Mouse (Mus musculus): ENCODE results near the gene Ivd. TPM values are rescaled to one million over a fixed set of nuclear protein-coding genes. Genes with fewer than 3 reads are reported as not detected.

The Ivd gene
- polyA plus RNA-seq, 1 experiment, result 83.0 TPM

DNA sequence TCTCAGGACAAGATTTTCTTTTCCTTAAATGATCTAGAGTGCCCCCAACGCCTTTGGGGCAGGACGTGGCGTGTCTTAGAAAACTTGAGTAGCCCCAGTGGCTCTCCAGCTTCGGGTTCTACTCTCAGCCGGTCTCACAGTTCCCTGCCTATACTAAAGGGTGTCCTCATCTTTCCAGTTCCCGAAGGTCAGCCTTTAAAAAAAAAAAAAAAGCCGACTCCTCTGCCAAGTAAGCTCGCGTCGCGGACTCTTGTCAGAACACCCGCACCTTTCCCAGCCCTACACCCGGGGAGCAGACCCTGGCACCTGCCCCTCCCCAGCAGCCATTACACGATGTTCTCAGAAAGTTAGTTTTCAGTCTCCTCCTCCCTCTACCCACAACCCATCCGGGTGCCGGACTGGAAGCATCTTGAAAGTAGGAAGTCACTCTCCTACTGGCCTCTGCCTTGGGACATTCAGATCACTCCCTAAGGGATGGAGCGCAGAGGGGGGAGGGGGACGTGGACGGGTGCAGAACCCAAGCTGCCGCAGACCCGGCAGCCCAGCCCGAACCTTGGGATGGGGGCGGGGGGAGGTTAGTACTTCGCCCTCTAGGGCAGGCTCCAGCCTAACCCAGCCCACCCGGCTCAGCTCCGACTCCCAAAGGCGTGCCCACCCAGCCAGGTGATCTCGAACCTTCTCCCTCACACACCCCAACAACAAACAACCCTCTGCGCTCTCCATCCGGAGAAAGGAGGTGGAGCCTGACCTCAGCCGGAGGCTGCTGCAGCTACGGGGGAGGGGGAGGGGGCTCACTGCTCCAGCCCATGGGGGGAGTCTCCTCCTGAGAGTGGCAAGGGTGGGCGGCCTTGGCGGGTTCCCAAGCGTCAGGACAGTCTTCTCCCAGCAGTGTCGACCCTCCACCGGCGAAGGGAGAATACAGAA, 34.5 kb downstream of the Ivd start:
- WGBS, result 9% methylated on average over 38 of the region's 38 CpGs
- Histone ChIP-seq H3K4me1 (ENCODE audit: control insufficient read depth, insufficient read depth, low read length) (peaks cover 43% of the 10 kb centered on the region), H3K4me3 (ENCODE audit: insufficient read depth, low read depth, low read length) (peak overlapping the region; percentile 58), H3K27ac (ENCODE audit: insufficient read depth, low read depth, low read length) (no peak overlapping the region)
- TF ChIP-seq POLR2A (IDR thresholded peaks at IDR 0.05; ENCODE audit: insufficient read depth, low read depth, low read length) (no peak), CTCF (IDR thresholded peaks at IDR 0.05; ENCODE audit: insufficient read depth, low read depth, low read length) (no peak)

DNA sequence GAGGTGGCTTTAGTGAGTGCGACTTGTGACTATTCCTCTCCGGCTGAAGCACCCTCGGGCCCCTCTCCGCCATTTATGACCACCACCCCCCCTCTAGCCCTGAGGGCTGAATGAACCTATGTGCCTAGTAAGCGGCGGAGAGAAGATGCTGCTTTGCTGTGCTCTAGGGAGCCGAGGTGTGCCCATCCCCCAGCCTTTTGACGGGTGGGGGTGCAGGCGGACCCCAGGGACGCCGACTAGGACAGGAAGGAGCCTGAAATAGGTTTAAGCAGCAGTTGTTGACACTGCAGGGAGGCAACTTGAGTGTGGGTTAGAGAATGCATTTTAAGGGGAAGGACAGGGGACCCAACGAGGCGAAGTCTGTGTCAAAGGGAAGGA, 35.1 kb downstream of the Ivd start:
- H3K4me3 ChIP-seq (ENCODE audit: insufficient read depth, low read depth, low read length), result peak overlapping the region; percentile 58
- TF ChIP-seq POLR2A (IDR thresholded peaks at IDR 0.05; ENCODE audit: insufficient read depth, low read depth, low read length) (no peak), CTCF (IDR thresholded peaks at IDR 0.05; ENCODE audit: insufficient read depth, low read depth, low read length) (no peak)
- peaks cover 43% of the 10 kb centered on the region for H3K4me1 ChIP-seq (ENCODE audit: control insufficient read depth, insufficient read depth, low read length)
- no peak overlapping the region for H3K27ac ChIP-seq (ENCODE audit: insufficient read depth, low read depth, low read length)
- WGBS, result under 1% methylated on average over 13 of the region's 13 CpGs

DNA sequence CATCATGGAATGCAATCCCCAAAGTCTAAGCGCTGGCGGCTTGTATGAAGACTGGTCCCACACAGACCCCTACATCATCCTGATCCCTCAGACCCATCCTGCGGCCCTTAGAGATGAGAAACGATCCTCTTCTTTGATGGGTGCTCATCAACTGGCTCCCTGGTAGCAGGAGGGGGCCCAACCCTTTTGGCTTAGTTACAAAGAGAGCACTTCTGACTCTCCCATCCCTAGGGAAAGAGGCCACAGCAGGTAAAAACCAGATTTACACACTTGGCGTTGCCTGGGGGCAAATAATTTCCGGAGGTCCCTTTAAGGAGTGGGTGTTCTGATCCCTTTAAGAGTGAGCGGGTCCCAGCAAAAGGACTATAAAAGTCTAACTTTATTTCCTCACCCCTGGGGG, 35.6 kb downstream of the Ivd start:
- WGBS, result 25% methylated on average over 7 of the region's 7 CpGs
- Histone ChIP-seq H3K4me1 (ENCODE audit: control insufficient read depth, insufficient read depth, low read length) (peaks cover 43% of the 10 kb centered on the region), H3K4me3 (ENCODE audit: insufficient read depth, low read depth, low read length) (peak overlapping the region; percentile 58), H3K27ac (ENCODE audit: insufficient read depth, low read depth, low read length) (no peak overlapping the region)
- no peak for TF ChIP-seq POLR2A (IDR thresholded peaks at IDR 0.05; ENCODE audit: insufficient read depth, low read depth, low read length)
- TF ChIP-seq CTCF (IDR thresholded peaks at IDR 0.05; ENCODE audit: insufficient read depth, low read depth, low read length), result no peak

DNA sequence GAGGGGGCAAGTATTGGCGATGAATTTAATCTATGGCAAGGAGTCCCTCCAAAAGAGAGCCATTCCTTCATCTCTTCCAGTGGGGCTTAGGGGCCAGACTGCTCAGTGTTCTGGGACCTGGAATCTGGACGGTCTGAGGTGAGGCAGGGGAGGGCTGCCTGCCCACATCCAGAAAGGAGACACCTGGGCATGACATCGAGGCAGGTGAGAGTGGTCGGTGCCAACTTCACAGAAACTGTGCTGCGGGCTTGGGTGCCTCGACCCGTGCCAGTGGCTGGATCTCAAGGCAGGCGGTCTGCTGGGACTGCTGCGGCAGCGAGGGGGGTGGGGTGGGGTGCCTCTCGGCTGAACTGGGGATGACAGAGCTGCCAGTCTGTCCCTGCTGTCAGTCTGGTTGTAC, 36.1 kb downstream of the Ivd start:
- 21% methylated on average over 11 of the region's 11 CpGs for WGBS
- Histone ChIP-seq H3K4me1 (ENCODE audit: control insufficient read depth, insufficient read depth, low read length) (peaks cover 45% of the 10 kb centered on the region), H3K4me3 (ENCODE audit: insufficient read depth, low read depth, low read length) (no peak overlapping the region), H3K27ac (ENCODE audit: insufficient read depth, low read depth, low read length) (no peak overlapping the region)
- TF ChIP-seq CTCF (IDR thresholded peaks at IDR 0.05; ENCODE audit: insufficient read depth, low read depth, low read length) (no peak), POLR2A (IDR thresholded peaks at IDR 0.05; ENCODE audit: insufficient read depth, low read depth, low read length) (no peak)

DNA sequence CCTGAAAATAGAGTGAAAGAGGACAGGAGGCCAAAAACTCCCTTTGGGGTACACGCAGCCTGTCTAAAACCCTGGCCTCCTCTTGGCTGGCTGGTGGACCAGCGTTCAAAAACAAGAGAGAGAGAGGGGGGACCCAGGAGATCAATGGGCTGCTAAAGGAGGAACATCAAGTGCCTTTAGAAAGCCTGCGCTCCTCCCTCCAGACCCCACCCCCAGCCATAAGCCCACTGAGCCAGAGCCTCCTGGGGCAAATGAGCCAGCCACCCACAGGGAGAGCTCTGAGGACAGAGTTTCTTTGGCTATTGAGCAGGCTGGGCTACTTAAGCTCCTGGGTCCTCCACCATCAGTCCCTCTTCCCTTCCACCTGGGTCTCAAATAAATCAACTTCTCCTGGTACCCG, 37.0 kb downstream of the Ivd start:
- no peak overlapping the region for H3K27ac ChIP-seq (ENCODE audit: insufficient read depth, low read depth, low read length)
- no peak overlapping the region for H3K4me3 ChIP-seq (ENCODE audit: insufficient read depth, low read depth, low read length)
- 54% methylated on average over 4 of the region's 4 CpGs for WGBS
- H3K4me1 ChIP-seq (ENCODE audit: control insufficient read depth, insufficient read depth, low read length), result peaks cover 52% of the 10 kb centered on the region
- TF ChIP-seq POLR2A (IDR thresholded peaks at IDR 0.05; ENCODE audit: insufficient read depth, low read depth, low read length) (no peak), CTCF (IDR thresholded peaks at IDR 0.05; ENCODE audit: insufficient read depth, low read depth, low read length) (no peak)

DNA sequence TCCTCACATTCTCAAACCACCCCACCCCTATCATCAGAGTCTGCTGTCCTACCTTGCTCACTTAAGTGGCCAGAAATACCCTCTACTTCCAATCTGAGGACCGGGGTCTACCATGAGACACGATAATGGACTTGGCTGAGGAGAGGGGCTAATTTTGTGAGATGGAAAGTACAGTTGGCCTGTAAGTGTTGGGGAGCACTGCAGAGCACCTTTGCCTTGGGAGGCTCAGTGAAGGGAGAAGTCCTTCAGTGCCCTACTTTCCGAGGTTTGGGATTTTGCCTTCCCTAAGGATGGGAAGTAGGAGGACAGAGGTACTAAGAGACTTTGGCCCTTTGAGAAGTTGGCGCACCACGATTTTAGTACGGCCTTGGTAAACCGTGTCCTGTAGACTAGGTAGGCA, 37.6 kb downstream of the Ivd start:
- peaks cover 57% of the 10 kb centered on the region for H3K4me1 ChIP-seq (ENCODE audit: control insufficient read depth, insufficient read depth, low read length)
- H3K4me3 ChIP-seq (ENCODE audit: insufficient read depth, low read depth, low read length), result no peak overlapping the region
- no peak overlapping the region for H3K27ac ChIP-seq (ENCODE audit: insufficient read depth, low read depth, low read length)
- WGBS, result 63% methylated on average over 7 of the region's 7 CpGs
- TF ChIP-seq CTCF (IDR thresholded peaks at IDR 0.05; ENCODE audit: insufficient read depth, low read depth, low read length) (no peak), POLR2A (IDR thresholded peaks at IDR 0.05; ENCODE audit: insufficient read depth, low read depth, low read length) (no peak)

DNA sequence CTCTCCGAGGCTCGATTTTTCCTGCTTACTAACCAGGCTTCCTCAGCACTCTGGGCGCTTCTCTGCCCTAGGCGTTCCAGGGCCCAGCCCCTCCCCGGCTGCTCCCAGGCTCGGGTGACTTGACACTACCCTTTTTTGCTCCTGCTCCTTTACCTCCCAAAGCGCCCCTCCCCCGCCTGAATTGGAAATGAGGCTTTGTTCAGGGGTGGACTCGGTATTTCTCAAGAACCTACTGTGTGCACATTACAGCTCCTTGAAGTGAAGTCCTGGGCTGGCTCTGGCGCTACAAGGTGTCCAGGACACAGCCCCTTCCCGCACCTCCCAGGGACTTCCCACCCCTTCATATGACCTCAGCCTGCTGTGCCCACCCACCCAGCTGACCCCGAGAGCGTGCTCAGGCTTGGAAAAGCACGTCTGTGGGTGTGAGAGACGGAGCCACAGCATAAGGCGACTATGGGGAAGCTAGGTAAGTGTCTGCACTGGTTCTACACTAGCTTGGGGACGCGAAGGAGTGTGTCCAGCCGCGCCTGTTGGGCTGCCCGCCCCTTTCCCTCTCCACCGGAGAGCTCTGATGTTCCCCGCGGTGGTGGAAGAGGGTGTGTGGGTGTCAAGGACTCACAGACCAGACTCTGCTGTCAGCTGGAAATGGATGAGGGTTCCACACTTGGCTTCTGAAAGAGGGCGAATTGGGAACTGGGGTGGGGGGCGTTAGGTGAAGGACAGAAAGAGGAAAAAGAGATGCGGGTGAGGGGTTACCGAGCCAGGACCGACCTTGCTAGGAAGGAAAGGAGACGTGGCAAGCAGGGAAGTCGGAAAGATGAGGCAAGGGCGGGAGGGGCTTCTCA, 38.4 kb downstream of the Ivd start, which contains the start of gene Bahd1:
TSS of gene Bahd1 (plus strand) at position 397 of the 845 bp plus-strand sequence.
- Histone ChIP-seq H3K4me3 (ENCODE audit: insufficient read depth, low read depth, low read length) (peak within 1 kb of the TSS; percentile 88), H3K27ac (ENCODE audit: insufficient read depth, low read depth, low read length) (peak within 1 kb of the TSS; percentile 52; the same call in 1 of the 2 replicates), H3K4me1 (ENCODE audit: control insufficient read depth, insufficient read depth, low read length) (peaks cover 60% of the 10 kb centered on the region)
- no peak for TF ChIP-seq POLR2A (IDR thresholded peaks at IDR 0.05; ENCODE audit: insufficient read depth, low read depth, low read length)
- no peak for TF ChIP-seq CTCF (IDR thresholded peaks at IDR 0.05; ENCODE audit: insufficient read depth, low read depth, low read length)
- WGBS, result 4% methylated on average over 32 of the region's 32 CpGs

DNA sequence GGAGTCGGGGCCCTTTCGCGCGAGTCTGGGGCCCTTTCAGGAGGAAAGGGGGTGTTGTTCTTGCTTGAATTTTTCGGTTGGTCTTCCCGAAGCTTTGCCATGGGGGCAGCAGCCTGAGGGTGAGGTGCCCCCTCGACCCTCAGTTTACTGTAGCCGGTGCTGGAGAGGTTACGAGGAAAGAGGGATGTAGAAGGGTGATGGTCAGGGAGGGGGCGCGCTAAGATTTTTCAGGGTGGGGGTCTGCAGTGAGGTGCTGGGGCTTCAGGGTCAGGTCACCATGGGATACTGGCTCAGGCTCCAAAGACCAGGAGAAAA, 39.0 kb downstream of the Ivd start:
- peak overlapping the region; percentile 65 for H3K4me3 ChIP-seq (ENCODE audit: insufficient read depth, low read depth, low read length)
- H3K4me1 ChIP-seq (ENCODE audit: control insufficient read depth, insufficient read depth, low read length), result peaks cover 63% of the 10 kb centered on the region
- H3K27ac ChIP-seq (ENCODE audit: insufficient read depth, low read depth, low read length), result peak overlapping the region; percentile 52; the same call in 1 of the 2 replicates
- WGBS, result under 1% methylated on average over 11 of the region's 11 CpGs
- TF ChIP-seq CTCF (IDR thresholded peaks at IDR 0.05; ENCODE audit: insufficient read depth, low read depth, low read length), result no peak
- TF ChIP-seq POLR2A (IDR thresholded peaks at IDR 0.05; ENCODE audit: insufficient read depth, low read depth, low read length), result no peak

Measured in olfactory bulb, adult 2 months (tissue).